ENCODE assay signal across 8 mouse cellular contexts in the genomic region with DNA sequence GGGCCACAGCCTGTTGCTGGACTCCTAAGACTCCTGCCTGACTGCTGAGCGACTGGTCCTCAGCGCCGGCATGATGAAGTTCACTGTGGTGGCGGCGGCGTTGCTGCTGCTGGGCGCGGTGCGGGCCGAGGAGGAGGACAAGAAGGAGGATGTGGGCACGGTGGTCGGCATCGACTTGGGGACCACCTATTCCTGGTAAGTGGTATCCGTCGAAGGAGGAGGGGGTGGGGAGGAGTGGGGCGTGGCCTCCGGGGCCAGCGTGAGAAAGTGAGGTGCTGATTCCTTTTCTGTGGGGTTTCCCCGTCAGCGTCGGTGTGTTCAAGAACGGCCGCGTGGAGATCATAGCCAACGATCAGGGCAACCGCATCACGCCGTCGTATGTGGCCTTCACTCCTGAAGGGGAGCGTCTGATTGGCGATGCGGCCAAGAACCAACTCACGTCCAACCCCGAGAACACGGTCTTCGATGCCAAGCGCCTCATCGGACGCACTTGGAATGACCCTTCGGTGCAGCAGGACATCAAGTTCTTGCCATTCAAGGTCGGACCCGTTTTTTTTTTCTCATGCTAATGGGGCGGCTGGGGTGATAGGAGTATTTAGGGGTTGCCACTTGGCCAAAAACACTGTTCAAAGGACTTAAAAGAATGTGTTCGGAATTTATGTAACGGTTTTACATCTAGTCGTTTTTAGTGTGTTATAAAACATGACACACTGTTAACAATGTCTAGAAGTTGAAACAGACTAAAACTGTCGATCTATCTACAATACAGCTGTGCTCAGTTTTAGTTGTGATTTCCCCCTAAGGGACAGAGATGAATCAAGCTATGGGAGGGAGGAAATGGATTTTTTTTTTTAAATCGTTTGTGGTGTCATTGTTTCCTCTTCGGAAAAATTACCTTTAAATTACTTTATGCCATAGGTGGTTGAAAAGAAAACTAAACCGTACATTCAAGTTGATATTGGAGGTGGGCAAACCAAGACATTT. TPM values are rescaled to one million over a fixed set of nuclear protein-coding genes. Genes with fewer than 3 reads are reported as not detected.
DNase-seq lines count a peak whose midpoint lies in the region; ATAC-seq and TF ChIP-seq lines count a peak whose summit lies in the region.

No protein-coding gene starts in this region.

- H3K27me3 ChIP-seq in spleen, adult 2 months (ENCODE audit: control insufficient read depth, insufficient read depth, low read length): no peaks in the 10 kb centered on the region
- no peaks in the 10 kb centered on the region for H3K27me3 ChIP-seq in forebrain, postnatal 0 days (ENCODE audit: insufficient read depth, low read length)
- H3K27me3 ChIP-seq in limb, embryonic 11.5 days (ENCODE audit: control insufficient read depth, insufficient read depth, low read length): no peaks in the 10 kb centered on the region
- H3K27me3 ChIP-seq in midbrain, embryonic 15.5 days (replicated peaks): no peaks in the 10 kb centered on the region

- peak overlapping the region; percentile 94 for H3K4me3 ChIP-seq in spleen, adult 2 months (ENCODE audit: extremely low read depth, insufficient read depth, insufficient read length)
- H3K4me3 ChIP-seq in forebrain, postnatal 0 days (ENCODE audit: low read depth, low read length): peak overlapping the region; percentile 93
- H3K4me3 ChIP-seq in limb, embryonic 11.5 days (ENCODE audit: low read depth, low read length): peak overlapping the region; percentile 100
- peak overlapping the region; percentile 94 for H3K4me3 ChIP-seq in midbrain, embryonic 15.5 days

- no peak for TF ChIP-seq CTCF in spleen, adult 2 months (IDR thresholded peaks at IDR 0.05; ENCODE audit: extremely low read depth, insufficient read depth, insufficient read length, insufficient replicate concordance)
- no peak for TF ChIP-seq CTCF in forebrain, postnatal 0 days (IDR thresholded peaks at IDR 0.05; ENCODE audit: low read depth)

- 1% methylated on average over 50 of the region's 50 CpGs for WGBS in spleen, adult 2 months
- 4% methylated on average over 50 of the region's 50 CpGs for WGBS in forebrain, postnatal 0 days
- 5% methylated on average over 50 of the region's 50 CpGs for WGBS in limb, embryonic 11.5 days
- WGBS in midbrain, embryonic 15.5 days: 3% methylated on average over 50 of the region's 50 CpGs

- ATAC-seq in cerebellum, adult (ENCODE audit: insufficient number of reproducible peaks, low FRiP score, low TSS enrichment): peak; percentile 24; the same call in 1 of the 2 replicates
- ATAC-seq in forebrain, postnatal 0 days: peak; percentile 12
- ATAC-seq in limb, embryonic 11.5 days (ENCODE audit: insufficient number of reproducible peaks, low FRiP score, low TSS enrichment, low read depth): peak; percentile 17; the same call in 1 of the 2 replicates
- ATAC-seq in midbrain, embryonic 15.5 days (replicated peaks): no peak; the same call in none of the 2 replicates

- peak overlapping the region; percentile 96 for H3K27ac ChIP-seq in spleen, adult 2 months (ENCODE audit: insufficient read depth, low read length)
- peak overlapping the region; percentile 91 for H3K27ac ChIP-seq in forebrain, postnatal 0 days (ENCODE audit: low read depth, low read length)
- peak overlapping the region; percentile 89 for H3K27ac ChIP-seq in limb, embryonic 11.5 days (replicated peaks; ENCODE audit: low read depth, low read length)
- peak overlapping the region; percentile 87 for H3K27ac ChIP-seq in midbrain, embryonic 15.5 days

- peaks cover 9% of the 10 kb centered on the region for H3K4me1 ChIP-seq in spleen, adult 2 months (ENCODE audit: control insufficient read depth, insufficient read depth, insufficient read length)
- H3K4me1 ChIP-seq in forebrain, postnatal 0 days (ENCODE audit: insufficient read depth): peaks cover 24% of the 10 kb centered on the region
- H3K4me1 ChIP-seq in limb, embryonic 11.5 days (ENCODE audit: control insufficient read depth, insufficient read depth, low read length): peaks cover 22% of the 10 kb centered on the region
- H3K4me1 ChIP-seq in midbrain, embryonic 15.5 days: peaks cover 56% of the 10 kb centered on the region

- peak overlapping the region; percentile 98 for H3K9ac ChIP-seq in forebrain, postnatal 0 days
- H3K9ac ChIP-seq in limb, embryonic 11.5 days (ENCODE audit: low read length): peak overlapping the region; percentile 98
- H3K9ac ChIP-seq in midbrain, embryonic 15.5 days: peak overlapping the region; percentile 88

- H3K4me2 ChIP-seq in forebrain, postnatal 0 days (ENCODE audit: low read depth): peak overlapping the region; percentile 71
- peak overlapping the region; percentile 75 for H3K4me2 ChIP-seq in limb, embryonic 11.5 days (ENCODE audit: low read depth, severe bottlenecking)
- H3K4me2 ChIP-seq in midbrain, embryonic 15.5 days: peak overlapping the region; percentile 70

- peaks cover 36% of the 10 kb centered on the region for H3K36me3 ChIP-seq in spleen, adult 2 months (ENCODE audit: control insufficient read depth, insufficient read depth, low read length)
- H3K36me3 ChIP-seq in forebrain, postnatal 0 days (ENCODE audit: insufficient read depth): peaks cover 38% of the 10 kb centered on the region
- H3K36me3 ChIP-seq in limb, embryonic 11.5 days (ENCODE audit: control insufficient read depth, insufficient read depth, low read length): peaks cover 29% of the 10 kb centered on the region
- H3K36me3 ChIP-seq in midbrain, embryonic 15.5 days (replicated peaks): peaks cover 34% of the 10 kb centered on the region

- no peaks in the 10 kb centered on the region for H3K9me3 ChIP-seq in forebrain, postnatal 0 days (ENCODE audit: low read length)
- no peaks in the 10 kb centered on the region for H3K9me3 ChIP-seq in limb, embryonic 11.5 days (ENCODE audit: control insufficient read depth, low read length)
- no peaks in the 10 kb centered on the region for H3K9me3 ChIP-seq in midbrain, embryonic 15.5 days

- TF ChIP-seq POLR2A in spleen, adult 2 months (IDR thresholded peaks at IDR 0.05; ENCODE audit: low read depth, low read length): no peak

- no peak for DNase-seq in cerebellum, adult 11 months
- peak; percentile 57 to 67 for DNase-seq in spleen, adult 2 months (ENCODE audit: low read depth in 1 of 2, low spot score in 2 of 2)
- DNase-seq in spleen, postnatal 14 days (ENCODE audit: low spot score in 2 of 2): no peak
- DNase-seq in forebrain, postnatal 0 days: no peak
- no peak for DNase-seq in limb, embryonic 11.5 days (ENCODE audit: low spot score)
- DNase-seq in layer of hippocampus, postnatal 10 days (ENCODE audit: low spot score in 2 of 2): no peak

RNA-seq across cellular contexts. Expression of a gene that starts 0.8 kb away (rescaled TPM):
- 432 and 723 TPM in 2 replicates for polyA plus RNA-seq in spleen, adult 2 months (2012; rRNA removed)
- total RNA-seq in forebrain, postnatal 0 days (2014; rRNA removed): 243 and 295 TPM in 2 replicates
- 292 and 294 TPM in 2 replicates for polyA plus RNA-seq in forebrain, postnatal 0 days (2015; fragmentation: Nextera tagmentation; extraction: Ambion mirVana)
- polyA plus RNA-seq in limb, embryonic 11.5 days (2014; fragmentation: Nextera tagmentation; extraction: Ambion mirVana): 886 and 955 TPM in 2 replicates
- polyA plus RNA-seq in midbrain, embryonic 15.5 days (2015; fragmentation: Nextera tagmentation; extraction: Ambion mirVana): 418 and 429 TPM in 2 replicates
- 100 to 1,000 TPM; 219 to 226 TPM for total RNA-seq in layer of hippocampus, postnatal 10 days (2021)

RNA-seq across cellular contexts. Expression of a gene that starts 17.5 kb away (rescaled TPM):
- 13.1 and 15.3 TPM in 2 replicates for polyA plus RNA-seq in spleen, adult 2 months (2012; rRNA removed)
- total RNA-seq in forebrain, postnatal 0 days (2014; rRNA removed): 106 and 108 TPM in 2 replicates
- polyA plus RNA-seq in forebrain, postnatal 0 days (2015; fragmentation: Nextera tagmentation; extraction: Ambion mirVana): 59.4 and 94.1 TPM in 2 replicates
- polyA plus RNA-seq in limb, embryonic 11.5 days (2014; fragmentation: Nextera tagmentation; extraction: Ambion mirVana): 93.2 and 102 TPM in 2 replicates
- polyA plus RNA-seq in midbrain, embryonic 15.5 days (2015; fragmentation: Nextera tagmentation; extraction: Ambion mirVana): 112 and 123 TPM in 2 replicates
- 100 to 1,000 TPM; 108 to 114 TPM for total RNA-seq in layer of hippocampus, postnatal 10 days (2021)

RNA-seq across cellular contexts. Expression of a gene that starts 27.2 kb away (rescaled TPM):
- 16.7 and 22.7 TPM in 2 replicates for polyA plus RNA-seq in spleen, adult 2 months (2012; rRNA removed)
- total RNA-seq in forebrain, postnatal 0 days (2014; rRNA removed): 15.6 and 19.4 TPM in 2 replicates
- 26.1 and 27.3 TPM in 2 replicates for polyA plus RNA-seq in forebrain, postnatal 0 days (2015; fragmentation: Nextera tagmentation; extraction: Ambion mirVana)
- polyA plus RNA-seq in limb, embryonic 11.5 days (2014; fragmentation: Nextera tagmentation; extraction: Ambion mirVana): 34.9 and 40.5 TPM in 2 replicates
- 23.2 and 24.5 TPM in 2 replicates for polyA plus RNA-seq in midbrain, embryonic 15.5 days (2015; fragmentation: Nextera tagmentation; extraction: Ambion mirVana)
- 10 to 100 TPM; 23.8 to 26.1 TPM for total RNA-seq in layer of hippocampus, postnatal 10 days (2021)

RNA-seq across cellular contexts. Expression of a gene that starts 53.6 kb away (rescaled TPM):
- 29.2 and 29.8 TPM in 2 replicates for polyA plus RNA-seq in spleen, adult 2 months (2012; rRNA removed)
- total RNA-seq in forebrain, postnatal 0 days (2014; rRNA removed): 130 and 140 TPM in 2 replicates
- 111 and 120 TPM in 2 replicates for polyA plus RNA-seq in forebrain, postnatal 0 days (2015; fragmentation: Nextera tagmentation; extraction: Ambion mirVana)
- 67.1 and 74.3 TPM in 2 replicates for polyA plus RNA-seq in limb, embryonic 11.5 days (2014; fragmentation: Nextera tagmentation; extraction: Ambion mirVana)
- 102 and 107 TPM in 2 replicates for polyA plus RNA-seq in midbrain, embryonic 15.5 days (2015; fragmentation: Nextera tagmentation; extraction: Ambion mirVana)
- total RNA-seq in layer of hippocampus, postnatal 10 days (2021): 10 to 100 TPM; 88.5 to 89.5 TPM

Comparison
In these comparisons a context has a peak if more than half of its experiments do, and no peak if none do; other contexts are left out.
1. DNase-seq: peak in spleen, adult 2 months (2 of 2); none in cerebellum, adult 11 months (single experiment), spleen, postnatal 14 days (0 of 2), forebrain, postnatal 0 days (single experiment), limb, embryonic 11.5 days (single experiment) and layer of hippocampus, postnatal 10 days (0 of 2).
2. Peak in every context shown above with its lines, with median percentiles within 50 percentile points of each other: H3K27ac ChIP-seq, H3K4me3 ChIP-seq, H3K4me2 ChIP-seq and H3K9ac ChIP-seq.